Mouse (Mus musculus) gastrocnemius, postnatal 25 days (tissue): ENCODE measurements around the gene D2hgdh. TPM values are rescaled to one million over a fixed set of nuclear protein-coding genes. Genes with fewer than 3 reads are reported as not detected.
"Not testable (repeated sequence)": the region's sequence is repeated elsewhere in the genome, so short reads cannot be mapped to it uniquely, and the experiment has no call there.

ENCODE experiments used
- DNase-seq: peaks from one replicate; pipeline ENCODE4 v3.0.0; 2022
- total RNA-seq, 2 experiments: library from RNA; stranded (reverse); gene quantifications; 1 replicate in 1 of 2; 2 replicates in 1 of 2; pipeline ENCODE4 v1.2.3; 2021

D2hgdh gene
- total RNA-seq, 2 experiments from 2014 or later: 18.4 to 23.1 TPM

- no peak for DNase-seq
Observed at GRCm38 (mm10) chr1:93826540-93826835, 1.8 kb downstream of the D2hgdh start.

DNA sequence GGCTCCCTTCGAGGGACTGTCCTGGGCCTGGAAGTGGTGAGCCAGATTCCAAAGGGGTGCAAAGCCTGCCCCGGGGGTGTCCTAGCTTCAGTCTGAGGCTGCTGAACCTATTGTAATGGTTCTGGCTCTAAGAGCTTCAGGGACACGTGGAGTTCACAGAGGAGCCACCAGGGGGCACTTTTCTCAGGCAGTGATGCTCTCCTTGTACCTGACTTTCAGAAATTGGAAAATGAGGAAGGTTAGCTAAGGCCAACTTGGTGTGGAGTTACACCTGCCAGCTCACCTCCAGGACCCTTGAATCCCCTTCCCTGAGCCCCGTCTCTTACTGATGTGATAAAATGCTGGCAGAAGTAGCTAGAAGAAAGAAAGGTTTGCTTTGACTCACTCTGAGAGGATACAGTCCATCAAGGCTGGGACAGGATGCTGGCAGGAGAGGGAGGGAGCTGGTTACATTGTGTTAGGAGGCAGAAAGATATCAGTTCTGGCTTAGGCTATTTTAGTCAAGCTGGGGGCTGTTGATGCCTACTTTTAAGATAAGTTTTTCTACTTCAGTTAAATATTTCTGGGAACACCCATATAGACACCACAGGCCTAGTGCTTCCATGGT lies 8.1 kb downstream of the D2hgdh start:
- DNase-seq: not testable (repeated sequence)

DNA sequence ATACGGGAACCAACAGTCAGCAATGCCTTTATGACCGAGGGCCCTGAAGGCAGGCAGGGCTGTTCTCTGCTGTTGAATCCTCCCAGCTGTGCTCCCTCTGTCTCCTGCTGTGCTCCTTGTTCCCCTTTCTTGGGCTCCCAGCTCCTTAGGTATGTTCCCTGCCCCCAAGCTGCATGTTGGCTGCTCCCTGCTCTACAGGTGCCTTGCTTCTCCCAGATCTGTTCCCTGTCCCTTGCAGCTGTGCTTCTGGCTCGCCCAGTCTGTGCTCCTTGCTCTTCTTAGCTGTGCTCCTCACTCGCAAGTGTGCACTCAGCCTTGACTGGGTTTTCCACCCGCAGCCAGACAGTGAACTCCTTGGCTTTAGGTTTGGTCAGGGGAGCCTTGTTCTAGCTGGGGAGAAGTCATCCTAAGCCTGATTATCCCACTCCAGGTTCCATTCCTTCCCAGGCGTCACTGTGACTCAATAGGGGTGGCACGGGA lies 10.0 kb downstream of the D2hgdh start:
- DNase-seq: no peak

DNA sequence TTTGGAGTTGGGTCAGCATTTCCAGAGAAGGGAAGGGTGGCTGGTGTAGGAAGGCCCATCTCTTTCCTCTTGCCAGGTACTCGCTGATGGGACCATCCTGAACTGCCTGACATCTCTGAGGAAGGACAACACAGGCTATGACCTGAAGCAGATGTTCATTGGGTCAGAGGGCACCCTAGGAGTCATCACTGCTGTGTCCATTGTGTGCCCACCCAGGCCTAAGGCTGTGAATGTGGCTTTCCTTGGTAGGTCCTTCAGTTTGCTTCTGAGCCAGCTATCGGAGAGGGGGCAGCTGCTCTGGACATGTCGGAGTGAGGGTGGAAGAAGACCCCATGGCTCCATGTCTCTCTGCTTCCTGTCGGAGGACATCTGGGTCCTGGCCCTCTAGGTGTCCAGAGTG lies 10.5 kb downstream of the D2hgdh start:
- DNase-seq: no peak

DNA sequence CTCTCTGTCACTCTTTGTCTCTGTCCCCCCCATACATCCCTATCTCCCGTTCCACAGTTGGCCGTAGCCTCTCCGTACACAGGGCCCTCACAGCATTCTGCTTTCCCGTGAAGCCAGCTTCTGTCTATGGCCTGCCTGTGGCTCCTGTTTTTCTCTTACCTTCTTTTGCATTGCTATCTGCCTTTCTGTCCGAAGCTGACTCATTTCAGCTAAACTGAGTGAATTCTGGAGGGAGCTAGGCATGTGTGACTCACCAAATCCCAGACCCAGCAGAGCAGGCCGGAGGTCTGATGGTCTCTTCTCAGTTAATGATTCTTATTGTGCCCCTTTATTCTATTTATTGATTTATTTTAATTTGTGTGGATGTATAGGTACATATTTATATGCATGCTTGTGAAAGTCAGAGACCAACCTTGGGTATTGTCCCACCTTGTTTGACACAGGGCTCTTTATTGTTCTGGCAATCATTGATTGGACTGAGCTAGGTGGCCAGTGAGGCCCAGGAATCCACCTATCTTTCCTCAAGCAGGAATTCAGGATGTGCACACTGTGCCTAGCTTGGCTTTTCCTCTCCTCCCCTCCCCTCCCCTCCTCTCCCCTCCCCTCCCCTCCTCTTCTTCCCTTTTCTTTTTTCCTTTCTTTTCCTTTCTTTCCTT lies 11.3 kb downstream of the D2hgdh start:
- no peak for DNase-seq

GRCm38 (mm10) chr1:93836532-93836913 lies 11.8 kb downstream of the D2hgdh start:
- no peak for DNase-seq

DNA sequence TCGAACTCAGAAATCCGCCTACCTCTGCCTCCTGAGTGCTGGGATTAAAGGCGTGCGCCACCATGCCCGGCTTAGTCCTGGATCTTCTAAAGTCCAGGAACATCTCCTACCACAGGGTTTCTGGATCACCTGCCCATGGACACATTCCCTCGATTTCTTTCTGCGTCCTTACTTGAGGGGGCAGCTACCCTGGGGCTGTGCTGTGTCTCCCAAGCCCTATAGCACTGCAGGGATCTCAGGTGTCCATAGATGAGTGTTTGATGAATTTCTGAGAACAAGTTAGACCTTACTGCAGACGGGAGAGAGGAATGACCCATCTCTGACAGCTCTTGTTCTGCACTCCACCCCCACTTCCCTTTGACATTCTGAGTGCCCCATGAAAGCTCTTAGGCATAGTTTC lies 12.6 kb downstream of the D2hgdh start:
- no peak for DNase-seq

DNA sequence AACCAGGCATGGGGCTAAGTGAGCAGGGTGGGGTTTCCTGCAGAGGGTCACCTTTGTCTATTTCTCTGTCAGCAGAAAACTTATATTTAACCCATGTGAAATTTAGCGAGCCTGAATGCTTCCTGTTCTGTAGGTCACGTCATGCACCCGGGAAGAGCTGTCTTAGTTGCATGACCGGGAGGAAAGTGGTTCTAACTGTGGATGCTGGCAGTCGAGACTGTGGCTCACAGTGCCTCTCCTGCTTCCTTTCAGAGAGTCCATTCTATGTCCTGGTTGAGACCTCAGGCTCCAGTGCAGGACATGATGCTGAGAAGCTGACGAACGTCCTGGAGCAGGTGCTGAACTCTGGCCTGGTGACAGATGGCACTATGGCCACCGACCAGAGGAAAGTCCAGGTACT lies 13.9 kb downstream of the D2hgdh start:
- DNase-seq: not testable (repeated sequence)

DNA sequence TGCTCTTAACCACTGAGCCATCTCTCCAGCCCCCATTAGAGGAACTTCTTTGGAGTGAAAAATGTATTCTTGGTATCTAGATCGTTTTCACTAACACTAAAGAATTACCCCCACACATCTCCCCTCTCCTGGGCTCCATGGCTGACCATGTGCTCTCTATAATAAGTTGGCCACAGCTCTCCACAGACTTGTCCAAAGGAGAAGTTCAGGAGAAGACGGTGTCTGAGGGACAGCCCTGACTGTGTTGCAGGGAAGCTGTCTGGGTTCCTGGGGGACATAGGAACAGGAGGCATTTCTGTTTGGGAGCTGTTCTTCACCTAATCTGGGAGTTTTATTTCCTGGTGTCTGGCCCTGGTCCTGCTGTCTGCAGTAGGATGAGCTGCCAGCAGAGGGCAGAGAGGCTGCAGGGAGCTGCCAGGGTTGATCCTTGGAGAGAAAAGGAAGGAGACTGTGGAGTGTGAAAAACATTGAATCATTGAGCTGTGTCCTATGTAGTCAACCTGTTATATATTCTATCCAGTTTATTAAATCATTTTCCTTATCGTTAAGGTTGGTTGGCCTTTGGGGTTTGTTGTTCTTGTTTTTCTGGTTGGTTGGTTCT lies 21.2 kb downstream of the D2hgdh start:
- DNase-seq: not testable (repeated sequence)

DNA sequence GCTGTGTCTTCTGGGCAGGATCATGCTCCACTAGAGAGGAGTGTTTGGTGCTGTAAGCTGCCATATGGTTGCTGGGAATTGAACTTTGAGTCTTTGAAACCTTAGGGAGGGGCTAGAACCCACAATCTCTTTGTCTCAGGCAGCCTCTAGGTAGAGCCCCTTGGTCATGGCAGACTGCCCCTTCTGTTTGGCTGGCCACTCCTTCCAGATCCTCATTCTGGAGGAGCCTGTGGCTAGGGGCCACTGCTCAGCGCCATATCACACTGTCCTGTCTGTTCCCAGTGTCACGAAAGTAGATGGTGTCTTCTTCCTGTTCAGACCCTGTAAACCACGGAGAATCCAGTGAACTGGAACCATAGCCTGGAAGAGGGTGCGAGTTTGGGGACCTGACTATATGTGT lies 31.1 kb downstream of the D2hgdh start:
- not testable (repeated sequence) for DNase-seq

DNA sequence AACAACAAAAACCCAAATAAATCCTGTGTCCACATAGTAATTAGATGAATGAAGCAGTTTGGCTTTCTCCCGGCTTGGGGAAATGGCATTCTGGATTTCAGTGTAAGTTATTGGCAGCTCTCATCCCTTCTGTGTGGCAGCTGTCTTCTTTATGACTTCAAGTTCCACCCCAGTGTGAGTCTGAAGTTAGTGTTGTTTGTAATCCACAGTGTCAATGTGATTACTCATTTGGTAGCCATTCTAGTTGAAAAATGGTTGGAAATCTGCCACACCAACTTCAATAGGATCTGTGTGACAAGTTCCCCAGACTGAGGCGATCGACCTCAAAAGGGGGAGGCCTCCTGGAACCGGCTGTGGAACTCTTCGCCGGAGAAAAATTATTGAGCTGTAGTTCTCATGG lies 32.7 kb downstream of the D2hgdh start:
- DNase-seq: no peak

- DNase-seq: no peak
Observed at GRCm38 (mm10) chr1:93857991-93858390, 33.3 kb downstream of the D2hgdh start.

- no peak for DNase-seq
Observed at GRCm38 (mm10) chr1:93859619-93860018, 34.9 kb downstream of the D2hgdh start.

DNA sequence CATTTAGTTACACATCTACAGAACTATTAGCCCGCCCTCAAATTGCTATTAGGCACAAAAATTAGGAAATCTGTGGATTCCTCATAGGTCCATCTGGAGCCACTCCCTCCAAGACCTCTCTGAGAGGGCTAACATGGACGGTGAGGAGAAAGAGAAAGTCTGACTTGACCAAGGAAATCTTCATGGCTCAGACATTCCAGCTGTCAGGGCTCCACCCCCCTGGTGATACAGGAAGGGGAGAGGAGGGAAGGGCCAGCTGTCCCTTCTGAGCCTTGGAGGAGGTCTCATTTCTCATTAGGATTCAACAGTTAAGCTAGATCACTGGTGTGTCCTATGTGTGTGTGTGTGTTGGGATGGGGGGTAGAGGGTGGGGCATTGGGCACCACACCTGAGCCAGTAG lies 36.3 kb downstream of the D2hgdh start, which contains the start of gene Gal3st2:
Gene Gal3st2, plus strand, starts transcription at position 259 of the 400 bp plus-strand sequence.
- DNase-seq: not testable (repeated sequence)

DNA sequence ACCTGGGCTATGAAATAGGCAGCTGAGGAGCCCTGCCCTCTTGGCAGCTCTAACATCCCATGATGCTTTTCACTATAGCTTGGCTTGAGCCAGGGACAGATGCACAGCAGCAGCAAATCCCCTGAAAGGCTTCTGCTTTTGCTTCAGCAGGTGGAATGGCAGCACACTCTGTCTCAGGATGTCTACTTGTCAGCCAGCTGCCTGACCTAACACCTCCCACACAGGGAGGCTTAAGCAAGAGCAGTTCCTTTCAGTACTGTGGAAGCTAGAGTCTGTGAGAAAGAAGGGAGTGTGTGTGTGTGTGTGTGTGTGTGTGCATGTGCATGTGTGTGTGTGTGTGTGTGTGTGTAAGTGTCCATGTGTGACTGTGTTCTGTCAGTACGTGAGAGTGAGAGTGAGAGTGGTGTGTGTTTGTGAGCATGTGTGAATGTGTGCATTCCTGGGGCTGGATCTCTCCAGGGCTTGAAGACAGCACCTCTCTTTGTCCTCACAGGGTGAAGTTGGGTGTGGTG lies 46.9 kb downstream of the D2hgdh start:
- not testable (repeated sequence) for DNase-seq

GRCm38 (mm10) chr1:93874405-93874804 lies 49.7 kb downstream of the D2hgdh start:
- DNase-seq: not testable (repeated sequence)

GRCm38 (mm10) chr1:93881778-93882177 lies 57.1 kb downstream of the D2hgdh start:
- not testable (repeated sequence) for DNase-seq

DNA sequence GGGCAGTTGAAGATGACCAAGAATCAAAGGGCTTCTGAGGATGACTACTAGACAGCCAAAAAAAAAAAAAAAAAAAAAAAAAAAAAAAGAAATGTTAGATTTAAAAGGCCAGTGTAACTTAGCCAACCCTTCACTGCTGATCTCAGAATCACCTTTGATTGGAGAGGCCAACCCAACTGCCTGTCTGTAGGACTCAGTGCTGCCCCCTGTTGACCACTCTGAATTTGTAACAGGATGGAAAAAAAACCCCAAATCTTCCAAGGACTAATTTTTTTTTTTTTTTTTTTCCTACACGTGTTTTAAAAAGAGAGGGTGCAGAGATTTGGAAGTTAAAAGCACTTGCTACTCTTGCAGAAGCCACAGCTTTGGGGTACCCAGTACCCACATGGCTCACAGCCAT lies 66.2 kb downstream of the D2hgdh start:
- DNase-seq: not testable (repeated sequence)

DNA sequence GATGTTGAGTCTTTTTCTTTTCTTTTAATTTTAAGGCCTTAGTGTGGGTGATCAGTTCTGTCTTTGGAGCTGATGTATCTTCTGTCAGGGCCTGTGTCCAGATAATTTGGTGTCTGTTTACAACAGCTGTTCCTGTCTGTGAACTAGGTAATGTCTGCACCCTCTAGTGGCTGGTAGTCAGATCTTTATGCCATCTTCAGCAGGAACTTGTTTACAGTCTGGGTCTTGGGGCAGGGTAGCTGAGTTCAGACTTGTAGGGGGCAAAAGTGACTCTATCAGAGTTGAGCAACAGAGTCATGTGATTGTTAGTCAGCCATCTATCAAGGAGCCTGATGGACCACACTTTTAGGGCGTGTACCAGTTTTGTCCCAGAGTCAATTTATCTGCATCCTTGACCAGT lies 72.7 kb downstream of the D2hgdh start:
- DNase-seq: not testable (repeated sequence)

GRCm38 (mm10) chr1:93901291-93901690 lies 76.6 kb downstream of the D2hgdh start:
- DNase-seq: not testable (repeated sequence)
